Mouse (Mus musculus) liver, embryonic 15.5 days (tissue): ENCODE measurements around the gene H2-DMb1. TPM values are rescaled to one million over a fixed set of nuclear protein-coding genes. Genes with fewer than 3 reads are reported as not detected.

Source experiments
- ATAC-seq: fragments of 200-750 bp; cut with Nextera tagmentation; 2 replicates; pipeline ENCODE4 v1.8.0; 2017; ENCODE audit warnings: moderate number of reproducible peaks, mild to moderate bottlenecking, moderate library complexity; ENCODE audit not compliant: insufficient read depth
- H3K27ac ChIP-seq: fragments of 300-500 bp; sonication (generic); replicated peaks from 2 replicates; pipeline ENCODE4 v1.5.1; 2015; ENCODE audit warnings: mild to moderate bottlenecking, inconsistent platforms
- H3K27me3 ChIP-seq: fragments of 300-500 bp; sonication (generic); 2 replicates; pipeline ENCODE4 v1.6.1; 2015; ENCODE audit warnings: mild to moderate bottlenecking, inconsistent platforms
- H3K36me3 ChIP-seq: fragments of 300-500 bp; sonication (generic); replicated peaks from 2 replicates; pipeline ENCODE4 v1.6.1; 2015; ENCODE audit warnings: moderate library complexity, mild to moderate bottlenecking, inconsistent platforms
- H3K4me1 ChIP-seq: fragments of 300-500 bp; sonication (generic); replicated peaks from 2 replicates; pipeline ENCODE4 v1.6.1; 2015; ENCODE audit warnings: inconsistent platforms
- H3K4me2 ChIP-seq: fragments of 300-500 bp; sonication (generic); 2 replicates; pipeline ENCODE4 v1.6.1; 2015; ENCODE audit warnings: moderate library complexity, mild to moderate bottlenecking, inconsistent platforms
- H3K4me3 ChIP-seq: fragments of 300-500 bp; sonication (generic); replicated peaks from 2 replicates; pipeline ENCODE4 v1.5.1; 2015; ENCODE audit warnings: mild to moderate bottlenecking, inconsistent platforms
- H3K9ac ChIP-seq: fragments of 300-500 bp; sonication (generic); 2 replicates; pipeline ENCODE4 v1.6.1; 2015; ENCODE audit warnings: moderate library complexity, mild to moderate bottlenecking, inconsistent platforms
- H3K9me3 ChIP-seq: fragments of 300-500 bp; sonication (generic); replicated peaks from 2 replicates; pipeline ENCODE4 v1.6.1; 2016; ENCODE audit warnings: inconsistent platforms
- WGBS: fragments of 180-500 bp; shearing (Covaris S2); methylation state at CpG from one replicate; pipeline ENCODE4 v1.1.7; 2015; ENCODE audit warnings: mixed read lengths; ENCODE audit not compliant: insufficient replicate concordance; 5-methylcytosine and 5-hydroxymethylcytosine counted together
- polyA plus RNA-seq: library from polyadenylated mRNA; unstranded; fragments of >200 nt; fragmentation: Nextera tagmentation; extraction: Ambion mirVana; gene quantifications from 2 replicates; pipeline ENCODE4 v1.2.1, GENCODE M21; 2015

The H2-DMb1 gene
- polyA plus RNA-seq, 1 experiment from 2014 or later, result 1.7 TPM

- Histone ChIP-seq H3K36me3 (peaks cover 63% of the 10 kb centered on the region), H3K27ac (peak overlapping the region; percentile 76), H3K27me3 (no peaks in the 10 kb centered on the region), H3K4me3 (peak overlapping the region; percentile 94), H3K4me2 (peak overlapping the region; percentile 99), H3K4me1 (peaks cover 48% of the 10 kb centered on the region), H3K9me3 (no peaks in the 10 kb centered on the region), H3K9ac (peak overlapping the region; percentile 93)
- WGBS, result 1% methylated on average over 5 of the region's 5 CpGs
- ATAC-seq, result no peak
Observed at GRCm38 (mm10) chr17:34117421-34118112, 35.3 kb upstream of the H2-DMb1 start.

- peaks cover 55% of the 10 kb centered on the region for H3K36me3 ChIP-seq
- no peaks in the 10 kb centered on the region for H3K27me3 ChIP-seq
- no peak for ATAC-seq
- no peaks in the 10 kb centered on the region for H3K9me3 ChIP-seq
- peak overlapping the region; percentile 94 for H3K4me3 ChIP-seq
- peak overlapping the region; percentile 99 for H3K4me2 ChIP-seq
- H3K4me1 ChIP-seq, result peaks cover 56% of the 10 kb centered on the region
- under 1% methylated on average over 67 of the region's 67 CpGs for WGBS
- peak overlapping the region; percentile 76 for H3K27ac ChIP-seq
- peak overlapping the region; percentile 93 for H3K9ac ChIP-seq
Observed at GRCm38 (mm10) chr17:34118113-34118872, 34.6 kb upstream of the H2-DMb1 start.

- H3K4me3 ChIP-seq, result peak overlapping the region; percentile 94
- peak; percentile 28 for ATAC-seq
- peak overlapping the region; percentile 76 for H3K27ac ChIP-seq
- H3K9me3 ChIP-seq, result no peaks in the 10 kb centered on the region
- H3K4me2 ChIP-seq, result peak overlapping the region; percentile 99
- peaks cover 50% of the 10 kb centered on the region for H3K36me3 ChIP-seq
- H3K4me1 ChIP-seq, result peaks cover 61% of the 10 kb centered on the region
- H3K27me3 ChIP-seq, result no peaks in the 10 kb centered on the region
- peak overlapping the region; percentile 93 for H3K9ac ChIP-seq
- under 1% methylated on average over 38 of the region's 38 CpGs for WGBS
Observed at GRCm38 (mm10) chr17:34118873-34119248, 34.0 kb upstream of the H2-DMb1 start.

GRCm38 (mm10) chr17:34119249-34120179, 33.4 kb upstream of the H2-DMb1 start, which contains the start of gene H2-DMa:
H2-DMa (plus strand) TSS chr17:34119541.
- peak within 1 kb of the TSS; percentile 94 for H3K4me3 ChIP-seq
- peak; percentile 73 for ATAC-seq
- WGBS, result under 1% methylated on average over 96 of the region's 96 CpGs
- H3K27me3 ChIP-seq, result no peaks in the 10 kb centered on the region
- no peaks in the 10 kb centered on the region for H3K9me3 ChIP-seq
- H3K9ac ChIP-seq, result peak within 1 kb of the TSS; percentile 93
- peak within 1 kb of the TSS; percentile 99 for H3K27ac ChIP-seq
- H3K4me2 ChIP-seq, result peak within 1 kb of the TSS; percentile 99
- peaks cover 43% of the 10 kb centered on the region for H3K36me3 ChIP-seq
- H3K4me1 ChIP-seq, result peaks cover 67% of the 10 kb centered on the region

- Histone ChIP-seq H3K27ac (peak overlapping the region; percentile 99), H3K4me1 (peaks cover 67% of the 10 kb centered on the region), H3K27me3 (no peaks in the 10 kb centered on the region), H3K4me2 (peak overlapping the region; percentile 99), H3K9me3 (no peaks in the 10 kb centered on the region), H3K36me3 (peaks cover 36% of the 10 kb centered on the region), H3K9ac (peak overlapping the region; percentile 91), H3K4me3 (peak overlapping the region; percentile 94)
- peak; percentile 6; the same call in 1 of the 2 replicates for ATAC-seq
- WGBS, result under 1% methylated on average over 41 of the region's 42 CpGs
Observed at GRCm38 (mm10) chr17:34120180-34120723, 32.6 kb upstream of the H2-DMb1 start.

GRCm38 (mm10) chr17:34120814-34121171, 32.1 kb upstream of the H2-DMb1 start:
- peak overlapping the region; percentile 94 for H3K4me3 ChIP-seq
- peaks cover 67% of the 10 kb centered on the region for H3K4me1 ChIP-seq
- H3K9ac ChIP-seq, result peak overlapping the region; percentile 91
- no peaks in the 10 kb centered on the region for H3K9me3 ChIP-seq
- 0% methylated on average over 31 of the region's 31 CpGs for WGBS
- H3K36me3 ChIP-seq, result peaks cover 30% of the 10 kb centered on the region
- peak overlapping the region; percentile 99 for H3K4me2 ChIP-seq
- peak; percentile 23 for ATAC-seq
- H3K27me3 ChIP-seq, result no peaks in the 10 kb centered on the region
- peak overlapping the region; percentile 99 for H3K27ac ChIP-seq

GRCm38 (mm10) chr17:34121172-34121878, 31.5 kb upstream of the H2-DMb1 start:
- Histone ChIP-seq H3K4me3 (peak overlapping the region; percentile 94), H3K9me3 (no peaks in the 10 kb centered on the region), H3K27me3 (no peaks in the 10 kb centered on the region), H3K9ac (peak overlapping the region; percentile 91), H3K27ac (peak overlapping the region; percentile 99), H3K4me1 (peaks cover 68% of the 10 kb centered on the region), H3K36me3 (peaks cover 25% of the 10 kb centered on the region), H3K4me2 (peak overlapping the region; percentile 99)
- 0 out of 2 replicates have a peak, but pooled peaks have one; percentile 2 for ATAC-seq
- WGBS, result under 1% methylated on average over 35 of the region's 35 CpGs

- Histone ChIP-seq H3K4me3 (peak overlapping the region; percentile 94), H3K27me3 (no peaks in the 10 kb centered on the region), H3K9me3 (no peaks in the 10 kb centered on the region), H3K27ac (peak overlapping the region; percentile 99), H3K4me1 (peaks cover 68% of the 10 kb centered on the region), H3K36me3 (peaks cover 20% of the 10 kb centered on the region), H3K4me2 (peak overlapping the region; percentile 99), H3K9ac (peak overlapping the region; percentile 91)
- 2% methylated on average over 7 of the region's 10 CpGs for WGBS
- ATAC-seq, result no peak
Observed at GRCm38 (mm10) chr17:34121879-34122187, 31.0 kb upstream of the H2-DMb1 start.

GRCm38 (mm10) chr17:34122188-34122984, 30.5 kb upstream of the H2-DMb1 start, which contains the start of gene Brd2:
Brd2 (minus strand) TSS chr17:34122634.
- Histone ChIP-seq H3K4me1 (peaks cover 68% of the 10 kb centered on the region), H3K9ac (peak within 1 kb of the TSS; percentile 91), H3K36me3 (peaks cover 15% of the 10 kb centered on the region), H3K4me2 (peak within 1 kb of the TSS; percentile 99), H3K27ac (peak within 1 kb of the TSS; percentile 99), H3K9me3 (no peaks in the 10 kb centered on the region), H3K4me3 (peak within 1 kb of the TSS; percentile 94), H3K27me3 (peaks cover under 1% of the 10 kb centered on the region; the same call in 1 of the 2 replicates)
- under 1% methylated on average over 75 of the region's 75 CpGs for WGBS
- ATAC-seq, result peak; percentile 46
